Mouse (Mus musculus) erythroblast, embryonic 14.5 days (primary cell): ENCODE data around the gene Nop53.

Experiments used
- GATA1 ChIP-seq: IDR thresholded peaks from 2 replicates; pipeline ENCODE4 v1.6.1; 2012; ENCODE audit warnings: low read length, inconsistent platforms, mixed read lengths
- TAL1 ChIP-seq: IDR thresholded peaks from 3 replicates; pipeline ENCODE4 v1.6.1; 2012; ENCODE audit warnings: low read length, inconsistent platforms, mixed read lengths

GRCm38 (mm10) chr7:15937491-15937890 lies 8.4 kb downstream of the Nop53 start:
- TF ChIP-seq GATA1 (no peak), TAL1 (no peak)
